Mouse (Mus musculus): ENCODE measurements at regions not wholly inside any gene's neighbourhood (a gene's known extent, or its start where the extent isn't known, plus 50 kb on each side); places are given as distances from the start of the nearest gene placed in this dataset.

DNA sequence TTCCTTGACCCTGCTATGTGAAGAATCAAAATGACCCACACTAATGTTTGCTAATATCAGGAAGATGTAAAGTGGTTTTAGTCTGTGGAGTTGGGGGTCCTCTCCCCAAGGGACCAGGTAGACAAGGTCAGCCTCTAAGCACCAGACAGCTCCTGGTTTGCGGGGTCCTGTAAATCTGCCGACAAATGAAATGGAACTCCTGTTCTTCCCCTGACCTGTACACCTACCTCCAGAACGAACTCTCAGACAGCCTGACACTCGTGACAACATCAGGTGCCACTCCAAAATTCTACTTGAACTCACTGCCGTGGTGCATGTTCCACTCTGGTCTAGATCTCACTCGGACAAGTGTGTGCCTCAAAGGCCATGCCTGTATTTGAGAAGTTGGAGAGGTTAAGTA, 121.8 kb upstream of the Cdkn3 start:
- DNase-seq (ENCODE audit: low read depth), result no peak

DNA sequence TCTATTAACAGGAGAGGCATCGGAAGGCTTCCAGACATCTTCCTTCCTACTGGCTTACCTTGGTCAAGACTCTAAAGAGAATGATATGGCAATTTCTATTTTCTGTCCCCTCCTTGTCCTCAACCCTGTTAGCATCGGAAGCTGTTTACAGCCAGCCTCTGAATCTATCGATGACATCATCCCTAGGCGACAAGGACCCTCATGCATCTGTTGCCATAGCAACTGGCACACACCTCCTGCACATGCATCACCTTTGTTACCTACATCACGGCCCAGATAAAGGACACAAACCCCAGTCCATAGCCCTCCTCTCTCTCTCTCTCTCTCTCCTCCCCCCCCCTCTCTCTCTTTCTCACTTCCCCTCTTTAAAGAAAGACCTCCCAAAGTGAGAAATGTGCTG, 123.1 kb upstream of the Cdkn3 start:
- DNase-seq (ENCODE audit: low read depth), result no peak

DNA sequence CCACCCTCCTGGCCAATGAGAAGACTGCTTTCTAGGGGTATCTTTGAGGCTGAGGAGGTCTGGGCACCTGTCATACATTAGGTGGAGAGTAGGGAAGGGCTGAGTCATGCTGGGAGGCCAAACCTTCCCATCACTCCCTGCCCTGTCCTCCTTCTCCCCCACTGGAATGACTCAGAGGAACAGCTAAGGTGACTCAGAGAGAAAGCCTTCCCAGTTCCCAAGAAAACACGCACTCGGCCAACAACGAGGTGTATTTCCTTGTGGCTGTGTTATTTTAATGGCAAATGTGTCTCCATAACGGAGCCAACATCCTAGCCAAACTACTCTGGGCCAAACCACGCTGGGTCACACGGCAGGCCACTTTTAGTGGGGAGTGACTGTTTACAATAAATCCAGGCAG, 124.0 kb upstream of the Cdkn3 start:
- DNase-seq (ENCODE audit: low read depth), result peak; percentile 27

DNA sequence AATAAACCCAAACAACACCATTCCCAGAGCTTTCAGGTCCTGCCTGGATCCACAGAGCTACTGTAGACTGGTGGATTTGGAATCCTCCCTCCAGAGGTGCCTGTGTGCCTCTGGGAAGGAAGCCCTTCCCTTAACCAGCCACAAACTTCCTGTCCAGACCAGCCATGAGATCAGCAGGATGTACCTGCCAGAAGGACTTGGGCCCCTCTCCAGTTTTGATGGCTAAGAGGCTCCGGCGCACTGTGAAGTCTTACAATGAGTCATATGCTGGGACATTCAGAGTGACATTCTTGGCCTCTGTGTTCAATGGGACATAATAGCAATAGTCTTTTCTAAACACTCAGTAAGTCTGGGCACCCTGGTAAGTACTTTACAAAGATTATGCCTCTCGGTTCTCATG, 125.0 kb upstream of the Cdkn3 start:
- no peak for DNase-seq (ENCODE audit: low read depth)

DNA sequence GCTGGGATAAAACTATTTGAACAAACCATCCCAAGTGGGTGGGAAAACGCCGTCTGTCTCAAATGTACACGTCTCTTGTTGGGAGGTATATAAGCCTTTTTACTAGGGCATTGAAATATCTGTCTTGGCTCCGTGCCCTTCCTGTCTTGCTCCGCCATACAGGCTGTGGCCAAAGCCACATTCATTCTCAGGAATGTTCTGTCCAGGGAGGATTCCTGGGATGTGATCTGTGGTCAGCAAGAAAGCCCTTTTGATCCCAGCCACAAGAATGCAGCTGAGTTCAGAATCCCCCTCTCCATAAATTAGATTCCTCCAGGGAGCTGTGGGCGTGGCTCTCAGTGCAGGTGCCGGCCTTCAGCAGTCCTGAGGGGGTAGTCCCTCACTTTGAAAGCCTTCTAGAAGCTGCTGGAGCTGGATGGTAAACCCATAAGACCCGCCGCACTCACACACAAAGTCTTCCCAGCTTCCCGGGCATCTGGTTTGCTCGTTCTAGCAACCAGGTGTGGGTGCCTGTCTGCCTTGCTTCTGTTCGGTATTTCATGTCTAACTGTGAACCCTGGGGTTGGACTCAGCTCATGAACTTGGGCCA, 125.6 kb upstream of the Cdkn3 start:
- DNase-seq (ENCODE audit: low read depth), result no peak

DNA sequence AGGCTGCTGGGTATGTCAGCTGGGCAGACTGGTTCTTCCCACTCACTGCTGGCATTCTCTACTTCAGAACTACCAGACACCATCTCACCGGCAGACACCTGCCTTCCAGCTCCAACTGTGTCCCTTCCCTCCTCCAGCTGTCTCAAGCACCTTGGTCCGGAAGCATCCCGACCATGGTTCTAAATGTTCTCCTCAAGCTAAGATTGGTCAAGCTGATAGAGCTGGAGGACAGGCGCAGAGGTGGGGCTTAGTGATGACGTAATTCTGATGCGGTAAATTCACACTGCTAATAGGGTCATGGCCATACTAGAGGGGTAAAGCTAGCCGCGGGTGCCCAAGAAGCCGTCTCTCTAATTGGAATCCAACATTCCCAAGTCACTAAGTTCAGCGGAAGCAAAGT, 126.1 kb upstream of the Cdkn3 start:
- no peak for DNase-seq (ENCODE audit: low read depth)

- DNase-seq (ENCODE audit: low read depth), result no peak
Observed at GRCm38 (mm10) chr14:46627690-46628089, 132.7 kb upstream of the Cdkn3 start.

- DNase-seq (ENCODE audit: low read depth), result no peak
Observed at GRCm38 (mm10) chr14:46625760-46626159, 134.6 kb upstream of the Cdkn3 start.

- DNase-seq (ENCODE audit: low read depth), result no peak
Observed at GRCm38 (mm10) chr14:46623645-46624044, 136.7 kb upstream of the Cdkn3 start.

- no peak for DNase-seq (ENCODE audit: low read depth)
Observed at GRCm38 (mm10) chr14:46616030-46616429, 144.3 kb upstream of the Cdkn3 start.

DNA sequence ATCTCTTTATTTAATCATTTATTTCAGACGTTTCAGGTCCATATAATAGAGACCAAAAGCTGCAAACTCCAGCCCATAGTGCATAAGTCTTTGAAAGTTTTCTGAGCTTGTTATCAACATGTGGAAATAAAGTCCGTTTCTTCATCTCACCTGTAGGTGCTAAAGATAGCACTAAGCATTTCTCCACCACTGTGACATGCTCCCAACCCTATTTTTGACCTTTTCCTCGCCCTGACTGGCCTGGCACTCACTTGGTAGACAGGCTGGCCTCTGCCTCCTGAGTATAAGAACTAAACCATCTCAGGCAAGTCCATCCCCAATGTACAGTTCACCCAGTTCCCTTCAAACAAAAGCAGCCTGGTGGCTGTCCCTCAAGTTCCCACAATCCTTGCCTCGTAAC, 145.4 kb upstream of the Cdkn3 start:
- DNase-seq (ENCODE audit: low read depth), result no peak

- no peak for DNase-seq (ENCODE audit: low read depth)
Observed at GRCm38 (mm10) chr14:46613748-46614147, 146.6 kb upstream of the Cdkn3 start.

DNA sequence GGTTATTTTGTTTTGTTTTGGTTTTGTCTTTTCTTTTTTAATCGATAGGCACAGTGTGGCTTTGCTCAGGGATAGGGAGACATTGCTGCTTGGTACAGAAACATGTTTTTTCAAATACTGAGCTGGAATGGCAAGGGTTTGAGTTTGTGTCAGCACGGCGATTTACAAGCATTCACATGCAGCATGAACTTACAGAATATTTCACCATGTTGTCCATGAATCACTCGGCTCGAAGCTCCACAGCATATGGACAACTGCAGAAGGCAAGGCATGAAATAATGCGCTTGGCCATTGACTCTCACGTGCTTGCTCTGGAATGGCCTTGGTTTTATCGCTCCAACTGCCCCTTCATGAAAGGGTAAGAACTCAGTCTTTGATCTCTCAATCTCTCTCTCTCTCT, 147.1 kb upstream of the Cdkn3 start:
- no peak for DNase-seq (ENCODE audit: low read depth)

GRCm38 (mm10) chr14:46612584-46612983, 147.8 kb upstream of the Cdkn3 start:
- no peak for DNase-seq (ENCODE audit: low read depth)

DNA sequence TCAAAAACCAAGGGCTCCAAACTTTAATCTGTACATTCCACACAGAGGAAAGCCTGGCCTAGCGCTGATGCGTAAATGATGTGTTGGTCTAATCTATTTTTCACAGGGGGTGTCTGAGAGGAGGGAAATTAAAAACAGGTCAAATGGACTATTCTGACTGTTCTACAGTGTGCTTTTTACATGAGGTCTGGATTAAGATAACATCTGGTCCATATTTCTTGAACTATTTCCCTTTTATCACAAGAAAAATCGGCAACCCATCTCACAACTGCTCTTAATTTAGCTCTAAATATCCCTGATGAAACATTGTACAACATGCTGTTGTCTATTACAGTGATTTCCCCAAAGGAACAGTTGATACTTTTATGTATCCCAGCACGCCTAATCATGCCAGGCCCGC, 149.4 kb upstream of the Cdkn3 start:
- DNase-seq (ENCODE audit: low read depth), result no peak

GRCm38 (mm10) chr14:46610226-46610855, 150.0 kb upstream of the Cdkn3 start:
- DNase-seq (ENCODE audit: low read depth), result no peak

DNA sequence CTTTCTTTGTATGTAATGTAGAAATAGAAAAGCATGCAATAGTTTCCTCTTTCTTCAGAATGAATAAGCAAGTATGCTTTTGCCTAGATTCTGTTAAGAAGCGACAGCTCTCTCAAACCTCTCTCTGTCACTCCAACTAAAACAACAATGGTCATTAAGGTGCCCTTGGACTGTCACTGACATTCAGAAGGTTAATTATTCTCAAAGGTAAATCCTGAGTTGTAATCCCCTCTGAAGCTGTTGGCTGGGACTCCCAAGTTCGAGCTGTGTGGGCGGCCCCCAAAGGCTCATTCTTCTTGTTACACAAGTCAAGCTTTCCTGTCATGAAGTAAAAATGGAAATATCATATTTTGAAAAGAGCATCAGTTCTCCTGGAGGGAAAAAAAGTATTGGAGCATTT, 153.6 kb upstream of the Cdkn3 start:
- DNase-seq (ENCODE audit: low read depth), result no peak

DNA sequence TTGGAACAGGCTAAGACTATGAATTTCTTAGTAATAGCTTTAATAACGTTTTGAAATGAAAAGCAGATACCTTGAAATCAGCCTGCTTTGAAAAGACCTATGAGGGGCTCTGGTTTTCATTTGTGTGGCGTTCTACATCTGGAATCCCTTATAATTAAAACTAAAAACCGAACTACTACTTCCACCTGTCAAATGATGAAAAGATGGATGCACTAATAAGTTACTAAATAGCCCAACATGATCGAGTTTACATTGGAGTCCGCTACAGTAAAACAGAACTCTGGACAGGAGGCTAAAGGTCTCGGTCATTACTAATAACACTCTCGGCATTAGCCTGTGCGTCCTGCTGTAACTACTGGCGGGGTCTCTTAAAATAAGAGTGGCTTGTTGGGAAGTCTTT, 154.3 kb upstream of the Cdkn3 start:
- no peak for DNase-seq (ENCODE audit: low read depth)

DNA sequence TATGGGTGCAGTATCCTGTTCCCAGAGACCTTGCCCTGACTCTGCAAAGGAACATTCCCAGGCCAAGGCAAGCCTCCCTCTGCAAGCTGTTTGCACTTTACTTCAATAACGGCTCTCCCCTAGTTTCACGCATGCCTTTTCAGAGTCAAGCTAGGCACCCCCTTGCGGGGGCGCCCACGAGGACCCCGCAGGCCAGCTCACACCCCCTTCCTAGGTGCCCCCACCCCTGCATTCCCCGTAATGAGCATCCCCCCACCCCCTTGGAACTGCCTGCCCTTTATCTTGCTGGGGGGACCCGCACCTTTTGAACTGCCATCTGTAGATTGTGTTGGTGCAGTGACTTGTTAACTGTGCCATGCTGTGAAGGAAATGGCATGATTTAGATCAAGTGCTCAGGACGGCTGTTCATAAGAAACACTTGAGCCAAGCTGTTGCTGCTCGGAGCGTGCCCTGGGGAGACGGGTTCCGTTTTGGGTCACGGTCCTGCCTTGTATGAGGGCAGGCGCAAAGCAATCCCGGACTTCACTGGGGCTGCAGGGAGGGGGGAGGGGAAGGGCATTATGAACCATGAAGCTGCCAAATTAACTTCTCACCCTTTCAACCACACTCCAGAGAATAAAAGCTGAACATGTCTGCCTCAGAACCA, 155.3 kb upstream of the Cdkn3 start:
- DNase-seq (ENCODE audit: low read depth), result no peak

DNA sequence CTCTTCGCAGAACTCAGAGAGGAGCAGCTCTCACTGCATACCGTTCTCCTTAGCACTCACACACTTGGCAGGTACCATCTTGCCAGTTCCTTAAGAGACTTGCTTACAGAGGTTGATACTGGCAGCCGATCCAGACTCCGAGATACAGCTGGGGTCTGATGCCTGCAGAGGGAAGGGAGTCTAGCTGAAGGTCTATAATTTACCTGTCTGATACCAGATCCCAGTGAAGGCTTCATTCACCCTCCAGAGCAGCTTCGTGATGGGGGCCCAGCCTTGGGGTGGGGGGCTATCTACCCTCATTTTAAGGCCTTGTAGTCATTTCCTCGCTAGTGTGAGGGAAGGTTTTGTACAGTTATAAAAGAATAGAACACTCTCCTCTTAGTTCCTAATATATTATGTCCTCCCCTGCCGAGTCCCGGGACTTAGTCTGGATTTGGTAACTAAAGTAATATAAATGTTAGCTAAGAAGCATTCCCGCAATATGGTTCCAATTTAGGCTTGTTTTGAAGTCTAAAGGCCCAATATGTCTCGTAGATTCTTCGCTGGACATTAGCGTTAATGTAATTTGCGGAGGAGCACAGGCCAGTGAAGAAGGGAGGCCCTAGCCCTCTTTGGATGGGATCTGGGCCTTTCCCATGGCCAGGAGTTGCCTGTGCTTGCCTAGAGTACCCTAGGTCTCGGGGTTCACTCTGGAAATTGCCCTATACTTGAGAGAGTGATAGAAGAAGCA, 156.0 kb upstream of the Cdkn3 start:
- DNase-seq (ENCODE audit: low read depth), result no peak

GRCm38 (mm10) chr14:46596696-46597359, 163.5 kb upstream of the Cdkn3 start:
- no peak for DNase-seq (ENCODE audit: low read depth)

GRCm38 (mm10) chr14:46594151-46594550, 166.2 kb upstream of the Cdkn3 start:
- no peak for DNase-seq (ENCODE audit: low read depth)

Measured in gonadal fat pad, adult 2 months (tissue).